Mouse (Mus musculus) cerebellum, adult 2 months (tissue): ENCODE data around the gene Frmd4a. TPM values are rescaled to one million over a fixed set of nuclear protein-coding genes. Genes with fewer than 3 reads are reported as not detected.

Experiments used
- DNase-seq, 2 experiments: peaks; one replicate each; pipeline ENCODE4 v3.0.0; 2021
- H3K27ac ChIP-seq: fragments of 200-500 bp; 2 replicates; pipeline ENCODE4 v1.5.1; 2012; ENCODE audit warnings: low read length, control low read depth, inconsistent platforms; ENCODE audit not compliant: insufficient read depth
- H3K27me3 ChIP-seq: fragments of 200-500 bp; 2 replicates; pipeline ENCODE4 v1.6.1; 2012; ENCODE audit warnings: inconsistent platforms, mild to moderate bottlenecking, low read length, moderate library complexity; ENCODE audit not compliant: control insufficient read depth, insufficient read depth
- H3K4me1 ChIP-seq: fragments of 200-500 bp; 2 replicates; pipeline ENCODE4 v1.6.1; 2011; ENCODE audit warnings: low read length; ENCODE audit not compliant: control insufficient read depth, insufficient read depth
- H3K4me3 ChIP-seq: fragments of 200-500 bp; replicated peaks from 2 replicates; pipeline ENCODE3; 2011; ENCODE audit warnings: mild to moderate bottlenecking, low read depth, low read length, control low read depth; ENCODE audit not compliant: insufficient read depth
- CTCF ChIP-seq: fragments of 200-500 bp; IDR thresholded peaks from 2 replicates; pipeline ENCODE4 v1.5.1; 2011; ENCODE audit warnings: low read depth, mild to moderate bottlenecking, control low read depth, low read length, moderate library complexity, borderline replicate concordance; ENCODE audit not compliant: insufficient read depth
- POLR2A ChIP-seq: fragments of 200-500 bp; IDR thresholded peaks from 2 replicates; pipeline ENCODE4 v1.6.1; 2011; ENCODE audit warnings: low read length, control low read depth, borderline replicate concordance; ENCODE audit not compliant: insufficient read depth
- WGBS: fragments of 180-500 bp; shearing (Covaris S2); methylation state at CpG from one replicate; pipeline ENCODE4 v1.1.7; 2018; 5-methylcytosine and 5-hydroxymethylcytosine counted together
- polyA plus RNA-seq: library from polyadenylated mRNA; depleted of rRNA; stranded (reverse); fragments of >200 nt; gene quantifications from 2 replicates; pipeline ENCODE4 v1.2.3, GENCODE M21; 2012

Frmd4a gene
- polyA plus RNA-seq, 1 experiment, result 33.6 TPM

DNA sequence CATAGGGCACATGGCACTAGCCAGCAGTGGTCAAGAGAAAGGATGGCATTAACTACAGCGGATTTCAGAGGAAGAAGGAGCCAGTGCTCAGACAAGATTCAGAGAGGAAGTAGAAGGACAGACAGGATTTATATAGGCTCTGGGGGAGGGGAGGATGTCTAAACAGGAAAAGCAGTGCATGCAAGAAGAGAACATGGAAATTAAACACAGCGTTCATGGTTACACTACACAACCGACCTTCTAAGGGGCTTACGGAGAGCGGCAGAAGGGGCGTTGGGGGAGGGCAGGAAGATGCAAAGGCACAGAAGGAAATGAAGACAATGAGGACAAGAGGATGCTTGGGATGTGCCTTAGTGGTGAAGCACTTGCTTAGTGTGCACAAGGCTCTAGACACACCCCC, 328.7 kb downstream of the Frmd4a start:
- H3K4me1 ChIP-seq, result no peaks in the 10 kb centered on the region
- WGBS, result 74% methylated on average over 6 of the region's 6 CpGs
- H3K4me3 ChIP-seq, result no peak overlapping the region
- H3K27me3 ChIP-seq, result no peaks in the 10 kb centered on the region
- no peak overlapping the region for H3K27ac ChIP-seq
- TF ChIP-seq CTCF (no peak), POLR2A (no peak)
- DNase-seq, result no peak

GRCm38 (mm10) chr2:4346953-4347352, 329.4 kb downstream of the Frmd4a start:
- no peaks in the 10 kb centered on the region for H3K4me1 ChIP-seq
- H3K27ac ChIP-seq, result no peak overlapping the region
- 26% methylated on average over 1 of the region's 1 CpGs for WGBS
- no peak for DNase-seq
- no peak overlapping the region for H3K4me3 ChIP-seq
- TF ChIP-seq POLR2A (no peak), CTCF (no peak)
- H3K27me3 ChIP-seq, result no peaks in the 10 kb centered on the region

- H3K4me3 ChIP-seq, result no peak overlapping the region
- no peak for DNase-seq
- H3K27me3 ChIP-seq, result no peaks in the 10 kb centered on the region
- no peak overlapping the region for H3K27ac ChIP-seq
- H3K4me1 ChIP-seq, result no peaks in the 10 kb centered on the region
- WGBS, result 62% methylated on average over 3 of the region's 3 CpGs
- TF ChIP-seq CTCF (no peak), POLR2A (no peak)
These were observed 330.3 kb downstream of the Frmd4a start for GRCm38 (mm10) chr2:4347782-4348181.

DNA sequence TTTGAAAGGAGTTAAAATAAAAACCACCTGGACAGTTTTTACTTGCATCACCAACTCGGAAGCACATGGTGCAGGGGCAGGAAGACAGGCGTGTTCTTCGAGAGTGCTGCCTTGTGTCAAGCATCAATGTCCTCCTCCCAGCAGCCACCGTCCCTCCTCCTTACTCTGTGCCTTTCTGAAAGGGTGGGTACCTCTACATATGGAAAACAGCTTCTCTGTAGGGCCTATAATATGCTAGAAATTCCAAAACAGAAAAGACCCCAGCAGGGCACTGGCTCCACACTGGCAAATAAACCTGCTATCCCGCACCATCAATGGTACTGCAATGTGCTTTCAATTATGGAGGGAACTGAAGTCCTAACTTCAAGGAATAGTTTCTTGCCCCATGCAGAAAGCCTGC, 331.0 kb downstream of the Frmd4a start:
- no peak for DNase-seq
- H3K4me1 ChIP-seq, result no peaks in the 10 kb centered on the region
- no peaks in the 10 kb centered on the region for H3K27me3 ChIP-seq
- H3K27ac ChIP-seq, result no peak overlapping the region
- no peak overlapping the region for H3K4me3 ChIP-seq
- TF ChIP-seq CTCF (no peak), POLR2A (no peak)
- 71% methylated on average over 5 of the region's 5 CpGs for WGBS

DNA sequence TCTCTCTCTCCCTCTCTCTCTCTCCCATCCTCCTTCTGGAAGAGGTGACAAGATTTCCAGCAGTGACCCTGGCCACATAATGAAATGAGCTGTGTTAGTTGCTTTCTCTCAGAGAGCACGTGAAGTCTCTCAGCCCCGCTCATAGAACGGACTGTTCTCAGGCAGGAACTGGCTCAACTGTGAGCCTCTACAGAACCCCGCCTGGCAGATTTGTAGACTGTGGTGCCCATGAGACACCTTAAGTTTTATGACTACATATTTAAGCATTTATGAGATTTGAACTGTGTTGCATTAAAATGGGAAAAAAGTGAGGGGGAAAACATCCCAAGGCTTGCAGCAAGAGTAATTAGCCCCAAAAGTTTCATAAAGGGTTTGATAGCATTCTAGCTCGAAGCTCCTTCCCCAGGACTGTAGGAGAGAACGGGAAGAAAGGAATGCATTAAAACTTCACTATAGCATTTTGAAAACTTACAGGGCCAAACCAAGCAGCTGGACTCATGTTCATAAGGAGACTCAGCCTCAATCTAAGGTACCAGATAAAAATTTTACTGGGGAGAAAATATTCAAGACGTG, 339.4 kb downstream of the Frmd4a start:
- 87% methylated on average over 7 of the region's 7 CpGs for WGBS
- Histone ChIP-seq H3K4me3 (no peak overlapping the region), H3K27ac (no peak overlapping the region), H3K4me1 (no peaks in the 10 kb centered on the region), H3K27me3 (no peaks in the 10 kb centered on the region)
- no peak for TF ChIP-seq CTCF
- TF ChIP-seq POLR2A, result no peak
- no peak for DNase-seq

- no peaks in the 10 kb centered on the region for H3K4me1 ChIP-seq
- no peaks in the 10 kb centered on the region for H3K27me3 ChIP-seq
- H3K4me3 ChIP-seq, result no peak overlapping the region
- DNase-seq, result no peak
- no peak overlapping the region for H3K27ac ChIP-seq
- TF ChIP-seq CTCF (no peak), POLR2A (no peak)
- 80% methylated on average over 9 of the region's 9 CpGs for WGBS
These were observed 344.7 kb downstream of the Frmd4a start for GRCm38 (mm10) chr2:4361981-4362834.

- no peaks in the 10 kb centered on the region for H3K27me3 ChIP-seq
- WGBS, result 80% methylated on average over 4 of the region's 4 CpGs
- no peak for TF ChIP-seq CTCF
- no peak for TF ChIP-seq POLR2A
- H3K4me3 ChIP-seq, result no peak overlapping the region
- DNase-seq, result no peak
- no peaks in the 10 kb centered on the region for H3K4me1 ChIP-seq
- H3K27ac ChIP-seq, result no peak overlapping the region
These were observed 347.4 kb downstream of the Frmd4a start for GRCm38 (mm10) chr2:4364908-4365307.

DNA sequence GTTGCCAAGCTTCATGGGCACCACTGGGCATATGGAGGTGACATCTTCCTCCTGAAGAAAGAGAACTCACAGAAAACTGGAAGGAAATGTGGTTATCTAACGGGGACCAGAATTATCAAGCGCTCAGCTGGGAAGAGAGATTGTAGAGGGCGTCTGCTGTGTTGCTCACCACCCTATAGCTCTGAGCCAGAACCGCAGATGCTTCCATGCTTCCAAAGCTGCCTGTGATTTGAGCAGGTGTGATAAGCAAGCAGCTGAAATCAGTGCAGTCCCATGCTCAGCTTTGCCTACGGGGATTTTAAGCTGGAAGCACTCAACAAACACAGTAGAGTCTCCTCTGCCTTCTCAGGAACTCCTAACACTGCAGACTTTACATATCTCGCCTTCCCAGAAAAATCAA, 351.0 kb downstream of the Frmd4a start:
- no peaks in the 10 kb centered on the region for H3K27me3 ChIP-seq
- WGBS, result 50% methylated on average over 6 of the region's 6 CpGs
- no peak overlapping the region for H3K4me3 ChIP-seq
- TF ChIP-seq CTCF, result no peak
- TF ChIP-seq POLR2A, result no peak
- H3K4me1 ChIP-seq, result no peaks in the 10 kb centered on the region
- no peak for DNase-seq
- H3K27ac ChIP-seq, result no peak overlapping the region
